ENCODE assay signal across 8 mouse cellular contexts in the genomic region with DNA sequence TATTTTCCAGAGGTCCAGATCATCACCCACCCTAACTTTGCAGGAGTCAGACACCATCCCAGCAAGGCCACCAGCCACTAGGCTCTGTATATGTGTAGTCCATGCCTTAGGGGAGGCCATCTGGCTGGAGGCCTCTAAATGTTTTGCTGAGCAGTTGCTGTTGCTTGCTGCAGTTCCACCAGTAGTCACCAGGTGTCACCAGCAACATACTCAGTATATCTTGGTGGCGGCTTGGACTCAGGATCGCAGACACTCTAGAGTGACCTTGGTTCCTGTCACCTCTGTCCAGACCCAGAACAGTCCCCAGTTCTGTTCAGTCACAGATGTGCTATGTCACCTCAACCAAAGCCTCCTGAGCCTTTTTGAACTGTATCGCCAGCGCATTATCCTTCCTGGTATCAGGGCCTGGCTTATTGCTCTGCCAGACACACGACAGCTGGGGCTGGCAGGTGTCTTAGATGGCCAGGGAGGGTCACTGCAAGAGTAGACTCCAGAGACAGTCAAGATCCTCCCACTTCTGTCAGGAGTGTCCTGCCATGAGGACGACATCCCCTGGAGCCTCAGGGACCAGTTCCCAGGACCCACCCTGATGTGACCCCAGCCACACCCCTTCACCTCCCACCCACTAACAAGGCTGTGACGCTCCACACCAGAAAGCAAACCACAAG. TPM values are rescaled to one million over a fixed set of nuclear protein-coding genes. Genes with fewer than 3 reads are reported as not detected.
DNase-seq lines count a peak whose midpoint lies in the region; ATAC-seq lines count a peak whose summit lies in the region.

No protein-coding gene starts in this region.

- H3K27me3 ChIP-seq in intestine, embryonic 15.5 days (replicated peaks): no peaks in the 10 kb centered on the region
- no peaks in the 10 kb centered on the region for H3K27me3 ChIP-seq in midbrain, embryonic 11.5 days (ENCODE audit: control insufficient read depth, insufficient read depth, low read length)

- no peaks in the 10 kb centered on the region for H3K9me3 ChIP-seq in intestine, embryonic 15.5 days
- no peaks in the 10 kb centered on the region for H3K9me3 ChIP-seq in midbrain, embryonic 11.5 days (ENCODE audit: control insufficient read depth, low read length)

- DNase-seq in embryo, embryonic 10 days (ENCODE audit: low spot score): peak; percentile 92
- DNase-seq in gastrocnemius, postnatal 4 days (ENCODE audit: low spot score in 2 of 2): peak; percentile 61 to 87
- peak; percentile 83 to 89 for DNase-seq in left cerebral cortex, postnatal 25 days (ENCODE audit: low spot score in 2 of 2)
- peak; percentile 99 for DNase-seq in midbrain, embryonic 11.5 days (ENCODE audit: low spot score, missing footprints)
- DNase-seq in right cerebral cortex, postnatal 4 days: peak; percentile 87
- DNase-seq in urinary bladder, postnatal 4 days (ENCODE audit: low spot score in 2 of 2): peak; percentile 72 to 87

- H3K27ac ChIP-seq in intestine, embryonic 15.5 days: no peak overlapping the region
- no peak overlapping the region for H3K27ac ChIP-seq in midbrain, embryonic 11.5 days (ENCODE audit: low read depth, low read length)

- peaks cover 19% of the 10 kb centered on the region for H3K4me1 ChIP-seq in intestine, embryonic 15.5 days (replicated peaks)
- no peaks in the 10 kb centered on the region for H3K4me1 ChIP-seq in midbrain, embryonic 11.5 days (ENCODE audit: control insufficient read depth, insufficient read depth, low read length)

- 35% methylated on average over 7 of the region's 7 CpGs for WGBS in intestine, embryonic 15.5 days
- WGBS in midbrain, embryonic 11.5 days: 65% methylated on average over 7 of the region's 7 CpGs

- intact Hi-C loops in left cerebral cortex, postnatal 25 days (cut with DNase I): loop anchor here (1.0 kb wide), 2 partner anchors 22 to 54 kb away; no protein-coding TSS in a partner anchor

- H3K36me3 ChIP-seq in intestine, embryonic 15.5 days: peaks cover 62% of the 10 kb centered on the region
- peaks cover 36% of the 10 kb centered on the region for H3K36me3 ChIP-seq in midbrain, embryonic 11.5 days (ENCODE audit: control insufficient read depth, insufficient read depth, low read length)

- no peak overlapping the region for H3K9ac ChIP-seq in intestine, embryonic 15.5 days
- no peak overlapping the region for H3K9ac ChIP-seq in midbrain, embryonic 11.5 days (ENCODE audit: low read length)

- no peak overlapping the region for H3K4me2 ChIP-seq in intestine, embryonic 15.5 days (replicated peaks)
- no peak overlapping the region for H3K4me2 ChIP-seq in midbrain, embryonic 11.5 days

- no peak overlapping the region for H3K4me3 ChIP-seq in intestine, embryonic 15.5 days (replicated peaks)
- H3K4me3 ChIP-seq in midbrain, embryonic 11.5 days (ENCODE audit: low read depth, low read length): no peak overlapping the region

- peak; percentile 81 for ATAC-seq in activated CD4-positive, CD25-positive, alpha-beta regulatory T cell, adult 4 months
- ATAC-seq in intestine, embryonic 15.5 days: peak; percentile 75
- peak; percentile 66 for ATAC-seq in midbrain, embryonic 11.5 days (ENCODE audit: low FRiP score)

RNA-seq across cellular contexts. Expression of a gene that starts 8.8 kb away (rescaled TPM):
- 10 to 100 TPM; 38.7 to 44.6 TPM for polyA plus RNA-seq in activated CD4-positive, CD25-positive, alpha-beta regulatory T cell, adult 4 months (2017; shearing (Covaris generic))
- total RNA-seq in gastrocnemius, postnatal 4 days (2021): 10 to 100 TPM; 42.9 to 43.8 TPM
- 183 and 225 TPM in 2 replicates for polyA plus RNA-seq in intestine, embryonic 15.5 days (2015; fragmentation: Nextera tagmentation; extraction: Ambion mirVana)
- 10 to 100 TPM; 17.4 to 18.8 TPM for total RNA-seq in left cerebral cortex, postnatal 25 days (2021)
- 182 and 230 TPM in 2 replicates for polyA plus RNA-seq in midbrain, embryonic 11.5 days (2014; fragmentation: Nextera tagmentation; extraction: Ambion mirVana)

RNA-seq across cellular contexts. Expression of a gene that starts 21.4 kb away (rescaled TPM):
- polyA plus RNA-seq in activated CD4-positive, CD25-positive, alpha-beta regulatory T cell, adult 4 months (2017; shearing (Covaris generic)): 10 to 100 TPM; 17.3 to 23.5 TPM
- total RNA-seq in gastrocnemius, postnatal 4 days (2021): 100 to 1,000 TPM; 258 to 259 TPM
- 128 and 141 TPM in 2 replicates for polyA plus RNA-seq in intestine, embryonic 15.5 days (2015; fragmentation: Nextera tagmentation; extraction: Ambion mirVana)
- total RNA-seq in left cerebral cortex, postnatal 25 days (2021): 100 to 1,000 TPM; 138 to 140 TPM
- 62.5 and 82.6 TPM in 2 replicates for polyA plus RNA-seq in midbrain, embryonic 11.5 days (2014; fragmentation: Nextera tagmentation; extraction: Ambion mirVana)

RNA-seq across cellular contexts. Expression of a gene that starts 25.3 kb away (rescaled TPM):
- polyA plus RNA-seq in activated CD4-positive, CD25-positive, alpha-beta regulatory T cell, adult 4 months (2017; shearing (Covaris generic)): 1 to 10 TPM; 2.2 to 2.6 TPM
- 1 to 10 TPM; 2.2 to 3.1 TPM for total RNA-seq in gastrocnemius, postnatal 4 days (2021)
- polyA plus RNA-seq in intestine, embryonic 15.5 days (2015; fragmentation: Nextera tagmentation; extraction: Ambion mirVana): 7.5 and 10.3 TPM in 2 replicates
- 1 to 10 TPM in 1 of 2 experiments, under 1 TPM in 1; 0.76 to 1.3 TPM for total RNA-seq in left cerebral cortex, postnatal 25 days (2021)
- 4.8 and 5.1 TPM in 2 replicates for polyA plus RNA-seq in midbrain, embryonic 11.5 days (2014; fragmentation: Nextera tagmentation; extraction: Ambion mirVana)

RNA-seq across cellular contexts. Expression of a gene that starts 33.4 kb away (rescaled TPM):
- 1 to 10 TPM in 1 of 2 experiments, under 1 TPM in 1; 0.86 to 1.3 TPM for polyA plus RNA-seq in activated CD4-positive, CD25-positive, alpha-beta regulatory T cell, adult 4 months (2017; shearing (Covaris generic))
- total RNA-seq in gastrocnemius, postnatal 4 days (2021): 100 to 1,000 TPM; 221 to 269 TPM
- polyA plus RNA-seq in intestine, embryonic 15.5 days (2015; fragmentation: Nextera tagmentation; extraction: Ambion mirVana): 2.1 and 2.8 TPM in 2 replicates
- total RNA-seq in left cerebral cortex, postnatal 25 days (2021): 10 to 100 TPM; 16.4 to 18.2 TPM
- polyA plus RNA-seq in midbrain, embryonic 11.5 days (2014; fragmentation: Nextera tagmentation; extraction: Ambion mirVana): 1.9 and 2.7 TPM in 2 replicates
